Mouse (Mus musculus): ENCODE data around the gene Tmem74b. TPM values are rescaled to one million over a fixed set of nuclear protein-coding genes. Genes with fewer than 3 reads are reported as not detected.

Gene Tmem74b
- not detected for polyA plus RNA-seq (2017; shearing (Covaris generic))

GRCm38 (mm10) chr2:151701231-151702145 is at the start of gene Tmem74b:
Tmem74b (plus strand) TSS chr2:151702008.

GRCm38 (mm10) chr2:151668433-151668832 is 33.4 kb upstream of the Tmem74b start, which contains the start of gene Rad21l:
Rad21l (minus strand) TSS chr2:151668533.

GRCm38 (mm10) chr2:151743845-151744244 is 42.0 kb downstream of the Tmem74b start, which contains the start of gene Psmf1:
Psmf1 (minus strand) TSS chr2:151744186.

Other genes with a start within 250 kb of the Tmem74b start
- gene 4921509C19Rik, start 225.9 kb upstream of the Tmem74b start, polyA plus RNA-seq (2017; shearing (Covaris generic)): not detected
- gene Nsfl1c, start 207.8 kb upstream of the Tmem74b start, polyA plus RNA-seq (2017; shearing (Covaris generic)): 133 TPM
- gene Fkbp1a, start 159.5 kb upstream of the Tmem74b start, polyA plus RNA-seq (2017; shearing (Covaris generic)): 262 TPM
- 23.1 TPM for gene Sdcbp2, start 129.4 kb upstream of the Tmem74b start, polyA plus RNA-seq (2017; shearing (Covaris generic))
- not detected for gene Snph, start 69.4 kb upstream of the Tmem74b start, polyA plus RNA-seq (2017; shearing (Covaris generic))
- gene Rad21l, start 33.5 kb upstream of the Tmem74b start, polyA plus RNA-seq (2017; shearing (Covaris generic)): not detected
- 58.6 TPM for gene Psmf1, start 42.2 kb downstream of the Tmem74b start, polyA plus RNA-seq (2017; shearing (Covaris generic))
- gene Rspo4, start 140.9 kb downstream of the Tmem74b start, polyA plus RNA-seq (2017; shearing (Covaris generic)): not detected
- not detected for gene Angpt4, start 209.2 kb downstream of the Tmem74b start, polyA plus RNA-seq (2017; shearing (Covaris generic))

All from naive thymus-derived CD4-positive, alpha-beta T cell, adult 5 months (primary cell).